Mouse (Mus musculus): ENCODE results near the gene Asb6.

DNA sequence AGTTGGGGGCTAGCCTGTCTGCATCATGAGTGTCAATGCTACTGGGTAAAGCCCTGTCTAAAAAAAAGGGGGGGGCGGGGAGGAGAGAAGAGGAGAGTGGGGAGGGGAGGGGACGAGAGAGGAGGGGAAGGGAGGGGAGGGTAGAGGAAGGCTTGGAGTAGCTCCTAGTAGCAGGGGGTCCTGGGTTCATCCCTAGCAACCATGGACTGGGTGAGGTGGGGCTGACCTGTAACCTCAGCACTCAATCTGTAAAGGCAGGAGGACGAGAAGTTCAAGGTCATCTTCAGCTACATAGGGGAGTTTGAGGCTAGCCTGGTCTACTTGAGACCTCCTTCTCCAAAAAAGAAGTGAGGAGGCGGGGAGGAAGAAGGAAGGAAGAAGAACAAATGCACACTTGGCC lies 31.9 kb upstream of the Asb6 start:
- no peak for TF ChIP-seq CTCF (IDR thresholded peaks at IDR 0.05)
- TF ChIP-seq POLR2A (IDR thresholded peaks at IDR 0.05; ENCODE audit: insufficient read depth, low read depth, low read length): no peak
- TF ChIP-seq EP300 (IDR thresholded peaks at IDR 0.05; ENCODE audit: insufficient read depth, low read depth, low read length): no peak

Measured in heart, adult 2 months (tissue).